Mouse (Mus musculus): ENCODE measurements around the gene Rnf181. TPM values are rescaled to one million over a fixed set of nuclear protein-coding genes. Genes with fewer than 3 reads are reported as not detected.

Rnf181 gene
- total RNA-seq, 1 experiment from 2014 or later, result 44.7 TPM

DNA sequence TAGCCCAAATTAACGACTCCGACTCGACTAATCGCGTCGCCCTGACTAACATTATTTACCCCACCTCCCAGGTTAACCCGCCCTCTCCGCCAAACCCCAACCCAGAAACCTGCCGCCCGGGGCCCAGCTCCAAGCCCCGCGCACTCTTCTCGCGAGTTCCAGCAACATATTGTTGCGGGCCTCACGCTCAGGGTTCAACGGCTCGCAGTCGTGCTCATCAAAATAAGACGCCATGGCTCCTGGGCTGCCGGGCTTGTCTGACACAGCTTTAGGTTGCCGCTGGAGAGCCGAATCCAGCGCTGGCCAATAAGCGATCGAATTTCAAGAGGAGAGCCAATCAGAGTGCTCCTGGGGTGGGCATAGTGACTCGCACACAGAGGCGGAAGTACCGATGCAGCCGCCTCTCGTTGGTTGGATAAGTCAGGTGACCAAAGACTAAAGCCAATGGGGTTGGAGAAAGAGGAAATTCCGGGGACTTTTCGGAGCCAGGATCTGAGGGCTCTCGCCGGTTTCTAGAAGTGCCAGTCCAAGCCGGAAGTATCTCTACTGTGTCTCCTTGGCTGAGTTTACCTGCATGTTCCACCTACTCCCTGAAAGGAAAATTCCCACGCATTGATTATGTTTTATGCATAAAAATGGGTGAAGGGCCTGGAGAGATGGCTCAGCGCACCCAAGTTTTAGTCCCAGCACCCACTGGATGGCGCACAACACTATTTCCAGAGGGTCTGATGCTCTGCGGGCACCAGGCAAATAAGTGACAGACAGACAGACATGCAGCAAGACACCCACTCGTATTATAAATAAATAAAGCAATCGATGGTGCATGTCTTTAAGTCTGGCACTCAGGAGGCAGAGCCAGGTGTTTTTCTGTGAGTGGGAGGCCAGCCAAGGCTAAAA is 4.4 kb downstream of the Rnf181 start:
- peak; percentile 95 for ATAC-seq (replicated peaks; ENCODE audit: low read depth, poor library complexity, severe bottlenecking)

DNA sequence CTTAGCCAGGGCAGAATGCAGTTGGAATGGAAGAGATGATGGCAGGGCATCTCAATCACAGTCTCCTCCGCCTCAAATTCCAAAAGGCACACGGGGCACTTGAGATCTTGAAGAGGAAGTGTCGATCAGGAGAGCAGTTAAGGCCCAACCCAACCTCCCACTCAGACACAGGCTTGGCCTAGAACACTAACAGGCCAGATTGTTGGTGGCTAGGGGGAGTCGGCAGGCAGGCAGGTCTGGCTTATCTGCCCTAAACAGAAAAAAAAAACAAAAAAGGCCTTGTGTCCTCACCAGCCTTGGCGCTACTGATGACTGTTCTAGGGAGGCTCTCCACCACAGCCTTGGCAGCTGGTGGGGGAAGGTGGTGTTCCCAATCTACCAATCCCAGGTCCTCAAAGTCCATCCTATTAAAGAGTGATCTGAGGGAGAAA is 5.6 kb downstream of the Rnf181 start:
- no peak for ATAC-seq (replicated peaks; ENCODE audit: low read depth, poor library complexity, severe bottlenecking)

DNA sequence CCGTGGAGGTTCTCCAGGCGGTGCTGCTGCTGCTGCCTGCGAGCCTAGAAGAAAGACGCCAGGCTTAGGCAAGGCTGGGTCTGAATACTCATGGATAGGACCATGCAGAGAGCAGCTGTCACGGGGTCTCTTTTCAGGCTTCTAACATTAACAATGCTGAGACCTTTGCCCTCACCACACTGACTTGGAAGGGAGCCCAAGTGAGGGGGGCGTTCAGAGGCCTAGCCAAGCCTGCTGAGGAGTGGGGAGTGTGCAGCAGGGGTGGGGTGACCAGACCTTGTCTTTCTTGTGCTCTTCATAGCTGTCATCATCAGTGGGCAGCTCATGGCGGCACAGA is 6.2 kb downstream of the Rnf181 start:
- no peak for ATAC-seq (replicated peaks; ENCODE audit: low read depth, poor library complexity, severe bottlenecking)

DNA sequence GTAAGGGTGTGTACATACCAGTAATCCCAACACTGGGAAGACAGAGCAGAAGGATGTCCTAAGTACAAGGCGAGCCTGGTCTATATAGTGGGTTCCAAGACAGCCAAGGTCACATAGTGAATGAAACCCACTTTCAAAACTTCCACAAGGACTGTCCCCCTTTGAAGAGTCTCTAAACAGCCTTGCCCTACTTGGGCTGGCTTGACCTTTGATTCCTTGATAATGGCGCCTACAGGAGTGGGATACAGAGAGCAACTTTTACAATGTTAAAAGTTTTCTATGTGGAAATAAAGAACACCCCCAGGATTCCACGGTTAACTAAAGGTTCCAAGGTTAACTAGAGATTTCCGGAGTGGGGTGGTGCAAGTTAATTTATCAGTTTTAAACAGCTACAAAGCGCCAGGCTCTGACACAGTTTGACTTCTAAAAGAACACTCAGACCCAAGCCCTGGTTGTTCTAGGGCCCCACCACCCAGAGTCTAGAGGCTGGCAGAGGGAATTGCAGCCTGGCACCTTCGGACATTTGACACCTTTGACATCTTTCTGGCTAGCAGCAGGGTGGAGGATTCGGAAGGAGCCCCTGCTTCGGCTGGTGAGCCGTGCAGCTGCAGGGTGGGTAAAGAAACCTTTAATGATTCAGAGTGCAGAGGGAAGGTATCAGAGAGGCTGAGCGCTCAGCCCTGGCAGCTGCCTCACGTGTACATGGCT is 6.7 kb downstream of the Rnf181 start:
- no peak for ATAC-seq (replicated peaks; ENCODE audit: low read depth, poor library complexity, severe bottlenecking)

DNA sequence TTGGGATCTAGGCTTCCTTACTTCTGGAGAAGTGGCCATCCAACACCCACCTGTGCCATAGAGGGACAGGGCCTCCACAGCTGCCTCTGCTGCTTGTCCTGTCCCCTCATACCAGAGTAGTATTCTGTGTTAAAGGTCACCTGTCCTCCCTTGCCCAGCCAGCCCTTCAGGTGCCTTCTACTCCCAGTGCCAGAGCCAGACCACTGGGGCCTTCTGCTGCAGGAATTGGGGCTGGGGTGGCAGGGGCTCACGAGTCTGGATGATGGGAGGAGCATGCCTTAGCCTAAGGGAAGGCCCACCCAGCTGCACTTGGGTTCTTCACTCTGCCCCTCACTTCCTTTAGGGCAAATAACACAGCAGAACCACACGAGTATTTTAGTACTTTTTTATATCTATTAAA is 7.4 kb downstream of the Rnf181 start:
- ATAC-seq (replicated peaks; ENCODE audit: low read depth, poor library complexity, severe bottlenecking), result no peak

DNA sequence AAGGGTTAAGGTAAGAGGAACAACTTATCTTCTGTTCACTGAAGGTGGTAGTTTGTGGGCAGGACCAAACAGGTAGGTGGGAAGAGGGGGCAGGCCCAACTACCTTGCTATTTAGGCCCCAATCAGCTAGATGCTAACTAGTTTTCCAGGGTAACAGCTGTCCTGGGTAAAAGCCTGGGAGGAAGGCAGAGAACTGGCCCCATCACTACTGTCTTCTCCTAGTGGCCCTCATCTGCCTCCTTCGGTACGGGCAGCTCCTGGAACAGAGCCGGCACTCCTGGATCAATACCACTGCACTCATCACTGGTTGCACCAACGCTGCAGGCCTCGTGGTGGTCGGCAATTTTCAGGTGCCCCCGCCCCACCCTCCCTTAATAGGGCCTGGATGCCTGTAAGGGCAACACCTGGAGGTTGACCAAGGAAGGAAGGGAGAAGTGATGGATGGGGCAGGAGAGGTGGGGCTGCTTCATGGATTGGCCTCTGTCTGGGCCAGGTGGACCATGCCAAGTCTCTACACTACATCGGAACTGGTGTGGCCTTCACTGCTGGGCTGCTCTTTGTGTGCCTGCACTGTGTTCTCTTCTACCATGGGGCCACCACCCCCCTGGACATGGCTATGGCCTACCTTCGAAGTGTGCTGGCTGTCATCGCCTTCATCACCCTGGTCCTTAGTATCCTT is 8.5 kb downstream of the Rnf181 start:
- ATAC-seq (replicated peaks; ENCODE audit: low read depth, poor library complexity, severe bottlenecking), result no peak

DNA sequence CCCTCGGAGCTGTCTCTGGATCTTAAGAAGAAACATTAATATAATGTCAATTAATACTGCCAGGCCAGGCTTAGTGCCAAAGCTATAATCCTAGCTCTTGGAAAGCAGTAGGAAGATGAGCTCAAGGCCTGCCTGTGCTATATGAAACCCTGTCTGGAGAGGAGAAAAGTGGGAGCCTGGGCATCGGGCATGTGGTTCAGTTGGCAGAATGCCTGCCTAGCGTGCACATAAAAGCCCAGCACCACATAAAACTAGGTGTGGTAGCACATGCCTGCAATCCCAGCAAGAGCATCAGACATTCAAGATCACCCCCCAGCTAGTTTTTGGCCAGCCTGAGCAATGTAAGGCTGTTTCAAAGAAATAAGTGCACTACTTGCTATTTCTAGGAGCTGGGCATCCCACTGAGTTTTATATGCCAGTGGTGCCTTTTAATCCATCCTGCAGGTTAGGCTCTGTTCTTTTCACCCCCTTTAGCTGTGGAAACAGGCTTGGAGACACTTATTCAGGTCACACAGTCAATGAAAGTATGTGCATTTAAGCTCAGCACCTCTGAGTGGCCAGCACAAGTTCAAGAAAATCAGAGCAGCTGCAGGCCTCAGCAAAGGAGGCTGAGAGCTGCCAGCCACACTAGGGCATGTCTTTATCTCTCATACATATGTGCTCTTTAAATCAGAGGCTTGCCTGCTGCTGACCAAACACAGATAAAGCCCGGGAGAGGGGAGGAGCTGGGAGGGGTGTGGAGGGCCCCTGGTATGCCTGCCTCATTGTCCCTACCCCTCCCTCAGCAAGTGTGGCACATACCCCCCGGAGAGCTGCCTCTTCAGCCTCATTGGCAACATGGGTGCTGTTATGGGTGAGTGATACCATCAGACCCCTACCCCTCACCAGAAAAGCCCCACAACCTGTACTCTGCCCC is 9.3 kb downstream of the Rnf181 start:
- ATAC-seq (replicated peaks; ENCODE audit: low read depth, poor library complexity, severe bottlenecking), result no peak

DNA sequence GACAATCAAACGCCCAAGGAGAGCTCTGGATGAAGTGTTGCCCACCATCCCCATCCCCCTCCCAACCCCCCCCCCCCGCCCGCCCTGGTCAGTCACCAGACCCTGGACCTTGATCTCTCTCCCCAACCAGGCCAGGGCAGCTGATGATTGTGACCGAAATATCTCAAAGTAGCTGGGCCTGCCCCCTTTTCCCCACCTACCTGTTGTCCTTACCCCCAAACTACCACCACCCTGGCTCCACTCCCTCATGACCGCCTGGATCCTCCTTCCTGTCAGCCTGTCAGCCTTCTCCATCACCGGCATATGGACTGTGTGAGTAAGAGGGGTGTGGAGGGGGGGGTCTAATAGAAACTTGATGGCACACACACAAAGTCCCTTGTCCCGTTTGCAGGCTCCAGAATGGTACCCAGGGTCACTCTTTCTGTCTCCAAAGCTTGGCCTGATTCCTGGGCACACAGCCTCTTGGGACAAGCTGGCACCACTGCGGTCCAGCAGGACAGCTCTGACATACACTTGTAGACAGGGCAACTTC is 10.7 kb downstream of the Rnf181 start:
- ATAC-seq (replicated peaks; ENCODE audit: low read depth, poor library complexity, severe bottlenecking), result no peak

DNA sequence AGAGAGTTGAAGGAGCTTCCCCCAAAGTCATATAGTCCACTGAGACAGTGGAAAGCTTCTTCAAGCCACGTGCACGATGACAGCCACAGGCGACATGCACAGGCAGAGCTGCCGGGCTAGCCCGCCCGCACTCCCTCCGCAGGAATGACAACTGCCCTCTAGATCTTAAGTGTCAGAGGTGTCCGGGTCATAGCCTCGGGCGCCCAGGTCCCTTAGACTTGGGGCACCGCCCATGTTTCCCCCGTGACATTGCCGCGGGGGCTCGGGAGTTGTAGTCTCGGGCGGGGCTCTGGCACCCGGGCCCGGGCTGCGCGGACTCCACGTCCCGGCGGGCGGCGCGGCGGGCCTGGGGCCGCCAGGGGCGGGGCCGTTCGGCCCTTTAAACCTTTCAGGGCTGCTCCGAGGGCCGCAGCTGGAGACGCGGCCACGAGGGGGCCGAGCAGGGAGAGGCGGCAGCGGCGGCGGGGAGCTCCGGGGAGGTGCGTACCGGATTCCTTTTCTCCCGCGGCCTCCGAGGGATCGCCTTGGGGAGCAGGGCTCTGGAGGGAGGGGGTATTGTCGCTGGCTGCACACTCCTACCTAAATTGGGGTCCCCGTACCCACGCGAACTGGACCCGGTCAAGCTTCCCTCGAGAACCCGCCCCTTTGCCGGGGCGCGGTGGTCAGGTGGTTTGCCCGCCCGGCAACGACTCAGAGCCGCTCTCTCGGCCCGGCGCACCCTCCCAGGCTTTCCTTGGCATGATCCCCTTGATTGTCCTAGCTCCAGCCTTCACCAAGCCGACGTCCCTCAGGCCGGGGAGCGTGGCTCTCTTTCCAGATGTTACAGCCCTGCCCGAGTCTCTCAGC is 11.5 kb downstream of the Rnf181 start, which contains the start of gene Tmem150a:
Tmem150a (plus strand) TSS at position 382 of the 846 bp plus-strand sequence.
- ATAC-seq (replicated peaks; ENCODE audit: low read depth, poor library complexity, severe bottlenecking), result peak; percentile 67

DNA sequence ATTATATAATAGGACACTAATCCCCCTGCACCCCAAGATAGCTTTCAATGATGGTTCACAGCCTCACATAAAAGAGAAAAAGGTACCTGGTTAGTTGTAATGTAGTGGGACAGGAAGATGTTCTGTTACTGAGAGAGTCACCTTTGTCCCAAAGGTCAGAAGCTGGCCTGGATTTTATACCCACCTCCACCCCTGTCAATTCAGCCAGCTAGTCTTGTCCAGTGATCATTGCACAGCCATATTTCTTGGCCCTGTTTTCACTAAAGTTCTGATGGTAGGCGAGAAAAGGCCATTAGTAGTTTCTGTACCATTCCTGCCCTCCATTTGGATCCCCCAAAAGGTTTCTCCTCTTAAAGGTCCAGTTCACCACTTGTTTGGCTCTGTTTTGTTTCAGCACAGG is 12.7 kb downstream of the Rnf181 start:
- no peak for ATAC-seq (replicated peaks; ENCODE audit: low read depth, poor library complexity, severe bottlenecking)

DNA sequence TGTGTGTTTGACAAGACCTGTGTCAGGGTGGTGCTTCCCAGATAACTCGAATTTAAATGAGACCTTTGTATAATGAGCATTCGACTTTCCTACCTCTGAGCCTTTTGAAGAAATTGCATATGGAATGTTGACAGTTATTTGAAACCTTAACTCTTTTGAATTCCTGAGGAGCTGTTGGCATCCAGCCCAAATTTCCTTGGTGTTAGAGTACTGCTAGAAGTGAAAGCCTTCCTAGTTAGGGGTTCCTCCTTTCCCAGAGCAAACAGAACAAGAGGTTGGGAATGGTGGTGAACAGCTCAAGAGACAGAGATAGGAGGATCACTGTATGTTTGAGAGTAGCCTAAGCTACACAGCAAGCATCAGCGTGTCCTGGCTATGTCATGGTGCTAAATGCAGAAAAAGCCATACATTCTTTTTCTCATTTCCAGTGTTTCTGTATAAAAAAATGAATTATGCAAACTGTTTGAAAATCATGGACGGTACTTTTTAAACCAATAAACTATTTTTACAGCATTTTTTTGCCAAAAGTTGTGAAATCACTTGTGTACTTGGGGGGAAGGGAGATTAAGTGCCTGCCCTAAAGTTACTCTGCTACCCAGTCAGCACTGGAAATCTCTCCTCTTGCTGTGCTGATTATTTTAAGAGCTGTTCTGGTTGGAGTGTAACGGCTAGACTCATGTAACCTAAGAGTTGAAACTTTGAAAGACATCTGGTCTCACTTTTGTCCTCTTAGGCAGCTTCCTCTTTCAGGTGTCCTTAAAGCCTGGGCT is 13.9 kb downstream of the Rnf181 start:
- ATAC-seq (replicated peaks; ENCODE audit: low read depth, poor library complexity, severe bottlenecking), result no peak

DNA sequence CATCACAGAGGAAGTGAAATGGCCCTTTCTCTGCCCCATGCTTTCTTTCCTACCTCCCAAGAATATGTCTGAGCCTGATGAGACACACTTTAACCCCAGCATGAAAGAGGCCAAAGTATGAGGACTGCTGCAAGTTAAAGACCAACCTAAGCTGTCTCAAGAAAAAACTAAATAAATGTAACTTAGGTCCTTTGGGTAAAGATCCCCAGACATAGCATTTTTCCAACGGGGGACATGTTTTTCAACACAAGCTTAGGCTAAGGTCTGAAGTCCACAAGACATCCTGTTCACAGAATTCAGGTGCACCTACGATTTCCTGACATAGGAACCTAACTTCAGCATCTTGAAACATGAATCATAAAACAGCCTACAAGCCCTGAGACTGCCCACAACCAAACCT is 16.5 kb downstream of the Rnf181 start:
- ATAC-seq (replicated peaks; ENCODE audit: low read depth, poor library complexity, severe bottlenecking), result no peak

DNA sequence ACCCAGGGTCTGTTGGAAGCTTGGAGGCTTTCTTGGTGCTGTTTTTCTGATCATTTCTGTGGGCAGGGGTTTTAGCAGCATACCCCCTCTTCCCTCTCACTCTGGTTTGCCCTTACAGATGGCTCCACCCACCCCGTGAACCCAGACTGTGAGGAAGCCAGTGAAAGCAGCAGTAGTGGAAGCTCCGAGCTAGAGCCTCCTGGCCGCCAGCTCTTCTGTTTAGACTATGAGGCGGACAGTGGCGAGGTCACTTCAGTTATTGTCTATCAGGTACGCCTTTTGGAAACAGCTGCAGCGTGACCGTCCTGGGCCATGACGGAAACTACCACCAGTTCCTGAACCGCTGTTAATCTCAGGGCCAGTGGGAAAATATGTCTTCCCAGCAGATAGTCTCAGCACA is 18.3 kb downstream of the Rnf181 start:
- ATAC-seq (replicated peaks; ENCODE audit: low read depth, poor library complexity, severe bottlenecking), result no peak

DNA sequence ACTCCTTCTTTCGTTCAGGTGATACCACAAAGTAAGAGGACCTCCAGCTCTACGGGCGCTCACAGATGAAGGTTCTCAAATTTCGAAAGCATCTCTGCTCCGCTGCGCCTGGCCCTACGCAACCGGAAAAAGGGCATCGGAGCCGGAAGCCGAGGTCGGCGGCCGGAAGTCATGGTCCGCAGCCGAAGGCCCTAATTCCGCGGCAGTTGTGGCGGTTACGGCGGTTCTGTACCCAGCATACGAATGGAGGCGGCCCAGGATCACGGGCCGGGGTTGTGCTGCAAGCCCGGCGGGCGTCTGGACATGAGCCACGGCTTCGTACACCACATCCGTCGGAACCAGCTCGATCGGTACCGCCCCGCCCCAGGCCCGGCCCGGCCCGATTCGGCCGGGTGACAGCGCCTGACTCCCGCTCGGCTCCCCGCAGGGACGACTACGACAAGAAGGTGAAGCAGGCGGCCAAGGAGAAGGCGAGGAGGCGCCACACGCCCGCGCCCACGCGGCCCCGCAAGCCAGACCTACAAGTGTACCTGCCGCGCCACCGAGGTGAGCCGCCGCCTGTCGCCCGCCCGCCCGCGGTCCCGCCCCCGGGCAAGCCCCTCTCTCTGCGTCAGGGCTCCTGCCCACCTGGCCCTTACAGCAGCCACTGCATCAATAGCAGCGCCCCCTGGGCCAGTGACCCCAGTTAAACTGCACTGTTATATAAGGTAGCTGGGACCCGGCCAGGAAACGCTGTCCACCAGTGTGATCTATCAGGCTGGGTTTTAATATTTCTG is 19.4 kb downstream of the Rnf181 start, which contains the start of gene 0610030E20Rik:
0610030E20Rik (plus strand) TSS at position 152 of the 776 bp plus-strand sequence.
- peak; percentile 65 for ATAC-seq (replicated peaks; ENCODE audit: low read depth, poor library complexity, severe bottlenecking)

DNA sequence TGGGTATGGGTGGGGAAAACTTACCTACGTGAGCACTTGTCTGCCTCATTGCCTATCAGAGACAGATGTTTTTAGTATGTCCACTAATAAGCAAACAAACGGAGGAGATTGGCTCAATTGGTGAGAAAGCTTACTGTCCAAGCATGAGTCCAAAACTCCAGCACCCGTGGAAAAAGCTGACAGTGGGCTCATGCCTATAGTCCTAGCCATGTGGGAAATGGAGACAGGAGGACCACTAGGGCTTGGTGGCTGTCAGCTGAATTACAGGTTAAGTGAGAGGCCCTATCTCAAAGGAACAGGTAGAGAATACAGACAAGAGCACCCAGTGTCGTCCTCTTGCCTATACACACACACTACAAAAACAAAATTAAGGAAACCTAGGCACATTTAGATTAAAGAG is 20.5 kb downstream of the Rnf181 start:
- ATAC-seq (replicated peaks; ENCODE audit: low read depth, poor library complexity, severe bottlenecking), result no peak

DNA sequence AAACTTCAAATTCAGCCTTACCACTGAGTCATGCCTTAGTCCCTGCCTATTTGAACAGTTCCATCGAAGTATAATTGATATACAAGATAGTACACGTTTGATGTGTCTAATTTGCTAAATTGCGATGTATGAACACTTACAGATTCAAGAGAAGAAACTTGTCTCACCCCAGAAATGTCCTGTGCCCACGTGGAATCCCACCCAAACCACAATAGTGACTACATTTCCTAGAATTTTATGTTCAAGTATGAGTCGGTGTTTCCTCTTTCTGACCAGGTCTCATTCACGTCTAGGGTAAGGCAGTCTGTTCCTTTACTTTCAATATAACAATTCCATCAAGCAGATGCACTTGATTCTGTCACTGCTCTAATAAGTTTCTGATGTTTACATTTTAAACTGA is 21.1 kb downstream of the Rnf181 start:
- ATAC-seq (replicated peaks; ENCODE audit: low read depth, poor library complexity, severe bottlenecking), result 0 out of 2 replicates have a peak, but pooled peaks have one; percentile 26

DNA sequence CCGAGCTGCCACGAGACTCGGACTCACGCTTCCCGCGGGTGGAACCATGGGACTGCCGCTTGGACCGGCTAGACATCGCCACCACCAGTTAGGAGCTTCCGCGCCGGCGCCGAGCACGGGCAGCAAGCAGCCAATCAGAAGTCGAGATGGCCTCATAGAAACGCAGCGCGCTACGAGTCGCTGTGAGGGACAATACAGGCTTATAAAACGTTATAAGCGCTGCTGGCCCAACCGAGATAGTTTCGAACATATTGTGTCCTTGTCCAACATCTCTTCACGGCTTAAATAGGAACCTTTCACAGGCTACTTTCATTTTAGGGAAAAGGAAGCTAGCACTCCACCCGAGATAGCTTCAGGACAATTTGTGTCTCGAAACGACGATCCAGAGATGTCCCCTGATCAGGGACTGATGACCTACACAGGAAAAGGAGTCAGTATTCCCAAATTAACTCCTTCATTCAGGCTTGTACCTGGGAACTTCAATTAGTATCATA is 21.6 kb downstream of the Rnf181 start, which contains the start of gene Usp39:
Usp39 (minus strand) TSS at position 111 of the 494 bp plus-strand sequence.
- peak; percentile 80 for ATAC-seq (replicated peaks; ENCODE audit: low read depth, poor library complexity, severe bottlenecking)
